Mouse (Mus musculus) cerebellum, adult (tissue): ENCODE data around the gene Cdh5.

Source experiments
- ATAC-seq: cut with Nextera tagmentation; 2 replicates; pipeline ENCODE4 v1.9.2; 2017; ENCODE audit warnings: mild to moderate bottlenecking, moderate library complexity, mixed read lengths; ENCODE audit not compliant: insufficient number of reproducible peaks, low FRiP score, low TSS enrichment

The Cdh5 gene

GRCm38 (mm10) chr8:104186827-104187226 lies 85.4 kb downstream of the Cdh5 start:
- ATAC-seq, result no peak

- ATAC-seq, result no peak
These were observed 86.2 kb downstream of the Cdh5 start for GRCm38 (mm10) chr8:104187622-104188021.

- no peak for ATAC-seq
These were observed 87.0 kb downstream of the Cdh5 start for GRCm38 (mm10) chr8:104188459-104188858.

- no peak for ATAC-seq
These were observed 89.5 kb downstream of the Cdh5 start for GRCm38 (mm10) chr8:104190777-104191468.

- no peak for ATAC-seq
These were observed 90.1 kb downstream of the Cdh5 start for GRCm38 (mm10) chr8:104191496-104191895.
